Mouse (Mus musculus): ENCODE results near the gene Mitf. TPM values are rescaled to one million over a fixed set of nuclear protein-coding genes. Genes with fewer than 3 reads are reported as not detected.

Mitf gene
- polyA plus RNA-seq, 1 experiment, result 2.6 TPM

DNA sequence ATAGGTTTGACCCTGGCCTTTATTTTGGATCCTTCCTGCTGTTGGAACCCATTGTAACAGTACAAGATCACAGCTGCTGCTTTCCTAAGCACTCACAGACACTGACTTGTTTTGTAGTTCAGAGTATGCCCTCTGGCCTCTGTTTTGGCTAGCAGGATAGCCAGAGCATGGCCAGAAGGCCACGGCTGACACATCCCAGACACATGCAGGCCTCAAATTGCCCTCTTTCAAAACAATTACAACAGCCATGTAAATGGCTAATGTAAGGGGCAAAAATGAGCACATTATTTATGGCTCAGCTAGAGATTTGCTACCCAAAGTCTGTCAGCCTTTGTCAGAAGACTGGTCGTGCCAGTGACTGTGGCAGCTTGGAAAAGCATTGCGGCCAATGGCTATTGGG lies 78.8 kb downstream of the Mitf start:
- WGBS, result 89% methylated on average over 3 of the region's 3 CpGs
- H3K4me3 ChIP-seq (ENCODE audit: extremely low read depth, insufficient read depth, insufficient read length), result no peak overlapping the region
- no peaks in the 10 kb centered on the region for H3K36me3 ChIP-seq (ENCODE audit: control insufficient read depth, insufficient read depth, low read length)
- H3K27ac ChIP-seq (ENCODE audit: insufficient read depth, low read length), result no peak overlapping the region
- TF ChIP-seq POLR2A (IDR thresholded peaks at IDR 0.05; ENCODE audit: low read depth, low read length), result no peak
- TF ChIP-seq CTCF (IDR thresholded peaks at IDR 0.05; ENCODE audit: extremely low read depth, insufficient read depth, insufficient read length, insufficient replicate concordance), result no peak
- H3K4me1 ChIP-seq (ENCODE audit: control insufficient read depth, insufficient read depth, insufficient read length), result no peaks in the 10 kb centered on the region
- H3K27me3 ChIP-seq (ENCODE audit: control insufficient read depth, insufficient read depth, low read length), result no peaks in the 10 kb centered on the region
- no peak for DNase-seq (ENCODE audit: low read depth in 1 of 2, low spot score in 2 of 2)

DNA sequence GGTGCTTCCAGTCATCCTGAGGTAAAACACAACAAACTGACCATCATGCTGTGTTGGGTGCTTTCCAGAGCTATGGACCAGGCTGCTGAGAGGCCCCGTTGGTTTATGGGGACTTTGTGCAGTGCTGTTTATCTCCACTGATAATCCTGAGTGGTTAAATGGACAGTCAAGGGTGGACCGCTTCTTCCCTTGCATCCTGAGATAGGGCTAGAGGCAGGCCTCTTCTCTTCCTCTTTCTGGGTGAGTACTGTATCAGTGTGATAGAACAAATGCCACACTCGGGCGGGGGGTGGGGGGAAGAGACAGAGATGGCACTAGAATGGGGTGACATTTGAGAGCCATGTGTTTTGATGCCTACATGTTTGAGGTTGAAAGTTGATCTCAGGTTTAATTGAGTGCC lies 81.0 kb downstream of the Mitf start:
- Histone ChIP-seq H3K4me1 (ENCODE audit: control insufficient read depth, insufficient read depth, insufficient read length) (no peaks in the 10 kb centered on the region), H3K4me3 (ENCODE audit: extremely low read depth, insufficient read depth, insufficient read length) (no peak overlapping the region), H3K27ac (ENCODE audit: insufficient read depth, low read length) (no peak overlapping the region), H3K36me3 (ENCODE audit: control insufficient read depth, insufficient read depth, low read length) (no peaks in the 10 kb centered on the region), H3K27me3 (ENCODE audit: control insufficient read depth, insufficient read depth, low read length) (no peaks in the 10 kb centered on the region)
- TF ChIP-seq CTCF (IDR thresholded peaks at IDR 0.05; ENCODE audit: extremely low read depth, insufficient read depth, insufficient read length, insufficient replicate concordance) (no peak), POLR2A (IDR thresholded peaks at IDR 0.05; ENCODE audit: low read depth, low read length) (no peak)
- DNase-seq (ENCODE audit: low read depth in 1 of 2, low spot score in 2 of 2), result no peak
- WGBS, result 52% methylated on average over 4 of the region's 4 CpGs

DNA sequence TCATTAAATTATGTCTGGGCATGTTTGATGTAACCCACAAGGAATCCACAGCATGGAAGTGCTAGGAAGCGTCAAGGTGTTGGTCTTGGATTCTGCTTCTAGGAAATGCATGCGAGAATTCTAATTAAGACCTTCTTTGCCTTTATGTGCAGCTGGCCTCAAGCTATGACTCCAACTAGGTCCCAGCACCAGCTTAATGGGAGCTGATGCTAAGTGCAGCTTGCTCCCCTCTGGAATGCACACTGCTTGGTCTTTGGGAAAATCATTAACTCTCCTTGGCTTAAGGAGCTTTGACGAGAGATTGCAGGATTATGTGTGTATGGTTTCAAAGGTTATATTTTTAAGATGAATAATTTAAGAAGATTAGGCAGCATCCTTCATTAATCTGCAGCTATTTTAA lies 81.7 kb downstream of the Mitf start:
- H3K27ac ChIP-seq (ENCODE audit: insufficient read depth, low read length), result no peak overlapping the region
- no peaks in the 10 kb centered on the region for H3K27me3 ChIP-seq (ENCODE audit: control insufficient read depth, insufficient read depth, low read length)
- no peaks in the 10 kb centered on the region for H3K4me1 ChIP-seq (ENCODE audit: control insufficient read depth, insufficient read depth, insufficient read length)
- no peak for TF ChIP-seq POLR2A (IDR thresholded peaks at IDR 0.05; ENCODE audit: low read depth, low read length)
- TF ChIP-seq CTCF (IDR thresholded peaks at IDR 0.05; ENCODE audit: extremely low read depth, insufficient read depth, insufficient read length, insufficient replicate concordance), result no peak
- no peaks in the 10 kb centered on the region for H3K36me3 ChIP-seq (ENCODE audit: control insufficient read depth, insufficient read depth, low read length)
- 86% methylated on average over 3 of the region's 3 CpGs for WGBS
- H3K4me3 ChIP-seq (ENCODE audit: extremely low read depth, insufficient read depth, insufficient read length), result no peak overlapping the region
- DNase-seq (ENCODE audit: low read depth in 1 of 2, low spot score in 2 of 2), result no peak

- no peaks in the 10 kb centered on the region for H3K4me1 ChIP-seq (ENCODE audit: control insufficient read depth, insufficient read depth, insufficient read length)
- whole genome bisulfite sequencing, result 95% methylated on average over 5 of the region's 5 CpGs
- no peak for DNase-seq (ENCODE audit: low read depth in 1 of 2, low spot score in 2 of 2)
- no peaks in the 10 kb centered on the region for H3K27me3 ChIP-seq (ENCODE audit: control insufficient read depth, insufficient read depth, low read length)
- TF ChIP-seq CTCF (IDR thresholded peaks at IDR 0.05; ENCODE audit: extremely low read depth, insufficient read depth, insufficient read length, insufficient replicate concordance) (no peak), POLR2A (IDR thresholded peaks at IDR 0.05; ENCODE audit: low read depth, low read length) (no peak)
- H3K4me3 ChIP-seq (ENCODE audit: extremely low read depth, insufficient read depth, insufficient read length), result no peak overlapping the region
- no peak overlapping the region for H3K27ac ChIP-seq (ENCODE audit: insufficient read depth, low read length)
- H3K36me3 ChIP-seq (ENCODE audit: control insufficient read depth, insufficient read depth, low read length), result no peaks in the 10 kb centered on the region
Observed at GRCm38 (mm10) chr6:97893546-97893945, 86.7 kb downstream of the Mitf start.

GRCm38 (mm10) chr6:97897191-97897590 lies 90.3 kb downstream of the Mitf start:
- 85% methylated on average over 6 of the region's 6 CpGs for WGBS
- TF ChIP-seq CTCF (IDR thresholded peaks at IDR 0.05; ENCODE audit: extremely low read depth, insufficient read depth, insufficient read length, insufficient replicate concordance) (no peak), POLR2A (IDR thresholded peaks at IDR 0.05; ENCODE audit: low read depth, low read length) (no peak)
- Histone ChIP-seq H3K4me1 (ENCODE audit: control insufficient read depth, insufficient read depth, insufficient read length) (no peaks in the 10 kb centered on the region), H3K36me3 (ENCODE audit: control insufficient read depth, insufficient read depth, low read length) (no peaks in the 10 kb centered on the region), H3K27me3 (ENCODE audit: control insufficient read depth, insufficient read depth, low read length) (no peaks in the 10 kb centered on the region), H3K4me3 (ENCODE audit: extremely low read depth, insufficient read depth, insufficient read length) (no peak overlapping the region), H3K27ac (ENCODE audit: insufficient read depth, low read length) (no peak overlapping the region)
- no peak for DNase-seq (ENCODE audit: low read depth in 1 of 2, low spot score in 2 of 2)

- DNase-seq (ENCODE audit: low read depth in 1 of 2, low spot score in 2 of 2), result no peak
- no peak overlapping the region for H3K27ac ChIP-seq (ENCODE audit: insufficient read depth, low read length)
- H3K4me1 ChIP-seq (ENCODE audit: control insufficient read depth, insufficient read depth, insufficient read length), result no peaks in the 10 kb centered on the region
- H3K27me3 ChIP-seq (ENCODE audit: control insufficient read depth, insufficient read depth, low read length), result no peaks in the 10 kb centered on the region
- no peak overlapping the region for H3K4me3 ChIP-seq (ENCODE audit: extremely low read depth, insufficient read depth, insufficient read length)
- 80% methylated on average over 5 of the region's 5 CpGs for WGBS
- TF ChIP-seq CTCF (IDR thresholded peaks at IDR 0.05; ENCODE audit: extremely low read depth, insufficient read depth, insufficient read length, insufficient replicate concordance), result no peak
- no peak for TF ChIP-seq POLR2A (IDR thresholded peaks at IDR 0.05; ENCODE audit: low read depth, low read length)
- no peaks in the 10 kb centered on the region for H3K36me3 ChIP-seq (ENCODE audit: control insufficient read depth, insufficient read depth, low read length)
Observed at GRCm38 (mm10) chr6:97898085-97898484, 91.2 kb downstream of the Mitf start.

- 89% methylated on average over 5 of the region's 5 CpGs for WGBS
- H3K4me1 ChIP-seq (ENCODE audit: control insufficient read depth, insufficient read depth, insufficient read length), result no peaks in the 10 kb centered on the region
- no peaks in the 10 kb centered on the region for H3K27me3 ChIP-seq (ENCODE audit: control insufficient read depth, insufficient read depth, low read length)
- no peak overlapping the region for H3K4me3 ChIP-seq (ENCODE audit: extremely low read depth, insufficient read depth, insufficient read length)
- no peak for DNase-seq (ENCODE audit: low read depth in 1 of 2, low spot score in 2 of 2)
- H3K27ac ChIP-seq (ENCODE audit: insufficient read depth, low read length), result no peak overlapping the region
- no peaks in the 10 kb centered on the region for H3K36me3 ChIP-seq (ENCODE audit: control insufficient read depth, insufficient read depth, low read length)
- no peak for TF ChIP-seq CTCF (IDR thresholded peaks at IDR 0.05; ENCODE audit: extremely low read depth, insufficient read depth, insufficient read length, insufficient replicate concordance)
- no peak for TF ChIP-seq POLR2A (IDR thresholded peaks at IDR 0.05; ENCODE audit: low read depth, low read length)
Observed at GRCm38 (mm10) chr6:97901561-97901960, 94.7 kb downstream of the Mitf start.
